Mouse (Mus musculus) bone marrow, adult 2 months (tissue): ENCODE results near the gene Ugt1a8.

Source experiments
- CTCF ChIP-seq: fragments of 200-500 bp; IDR thresholded peaks from 2 replicates; pipeline ENCODE4 v1.5.1; 2011; ENCODE audit warnings: low read length, control low read depth; ENCODE audit not compliant: control insufficient read depth, insufficient read depth
- POLR2A ChIP-seq: fragments of 200-500 bp; IDR thresholded peaks from 2 replicates; pipeline ENCODE4 v1.6.1; 2011; ENCODE audit warnings: low read depth, mild to moderate bottlenecking, control low read depth, low read length, borderline replicate concordance; ENCODE audit not compliant: control insufficient read depth

GRCm38 (mm10) chr1:88258361-88258760, 170.7 kb downstream of the Ugt1a8 start:
- TF ChIP-seq POLR2A (no peak), CTCF (no peak)
